Comparison of ENCODE assay signal across 16 mouse cellular contexts in genomic region chr8:123278445-123278844, GRCm38 (mm10).
"Had no signal": no experiment of that assay in that cellular context is flagged by ENCODE, and none has a peak within 500 bp of the region (broad histone marks: within the 10 kb centered on the region; RNA-seq: fewer than 3 reads in every experiment).

No protein-coding gene starts in this region.

- H3K27ac ChIP-seq: kidney, postnatal 0 days; left cerebral cortex, adult 2 months; limb, embryonic 12.5 days; liver, embryonic 13.5 days; macrophage; midbrain, embryonic 12.5 days; midbrain, embryonic 15.5 days; neural tube, embryonic 12.5 days had no signal

- ATAC-seq: intestine, postnatal 0 days; lung, postnatal 0 days; midbrain, embryonic 15.5 days had no signal

- H3K36me3 ChIP-seq: midbrain, embryonic 15.5 days had no signal

- H3K4me3 ChIP-seq: left cerebral cortex, adult 2 months; limb, embryonic 12.5 days; liver, embryonic 13.5 days; midbrain, embryonic 12.5 days; midbrain, embryonic 15.5 days; neural tube, embryonic 12.5 days had no signal

- H3K4me1 ChIP-seq: limb, embryonic 12.5 days; liver, embryonic 13.5 days; midbrain, embryonic 12.5 days; midbrain, embryonic 15.5 days; neural tube, embryonic 12.5 days had no signal

- H3K9ac ChIP-seq: limb, embryonic 12.5 days; liver, embryonic 13.5 days; lung, embryonic 14.5 days; midbrain, embryonic 12.5 days; midbrain, embryonic 15.5 days; neural tube, embryonic 12.5 days had no signal

- H3K27me3 ChIP-seq: limb, embryonic 12.5 days; liver, embryonic 13.5 days; midbrain, embryonic 12.5 days; midbrain, embryonic 15.5 days; neural tube, embryonic 12.5 days had no signal

- H3K9me3 ChIP-seq: limb, embryonic 12.5 days; liver, embryonic 13.5 days; midbrain, embryonic 12.5 days; midbrain, embryonic 15.5 days; neural tube, embryonic 12.5 days had no signal

- H3K4me2 ChIP-seq: limb, embryonic 12.5 days; liver, embryonic 13.5 days; lung, embryonic 14.5 days; midbrain, embryonic 12.5 days; midbrain, embryonic 15.5 days; neural tube, embryonic 12.5 days had no signal

- DNase-seq: kidney, adult 2 months; kidney, postnatal 25 days; layer of hippocampus, postnatal 36 days; liver, embryonic 13.5 days; lung, embryonic 14.5 days; right cerebral cortex, postnatal 4 days; thymus, postnatal 25 days had no signal
